30 mouse cellular contexts compared by ENCODE assay signal in genomic region chr11:55134871-55135270, GRCm38 (mm10). TPM values are rescaled to one million over a fixed set of nuclear protein-coding genes. Genes with fewer than 3 reads are reported as not detected.
A peak's percentile ranks its signal among the peaks of the same experiment; 100 is the strongest.
DNase-seq lines count a peak whose midpoint lies in the region; ATAC-seq and TF ChIP-seq lines count a peak whose summit lies in the region.
"Had no signal": no experiment of that assay in that cellular context is flagged by ENCODE, and none has a peak within 500 bp of the region (broad histone marks: within the 10 kb centered on the region; RNA-seq: fewer than 3 reads in every experiment).

No protein-coding gene starts in this region.

- H3K36me3 ChIP-seq in CH12.LX (replicated peaks in 1 of 2; ENCODE audit: control insufficient read depth in 1 of 2, insufficient read depth in 1 of 2, low read length in 1 of 2), result peaks cover 0 to 2% of the 10 kb centered on the region in 2 experiments
- H3K36me3 ChIP-seq in hindbrain, embryonic 13.5 days, result no peaks in the 10 kb centered on the region
- no peaks in the 10 kb centered on the region for H3K36me3 ChIP-seq in lung, postnatal 0 days (ENCODE audit: insufficient read depth, low read length)
- H3K36me3 ChIP-seq: embryonic facial prominence, embryonic 15.5 days; forebrain, embryonic 15.5 days; heart, embryonic 12.5 days; hindbrain, embryonic 10.5 days had no signal

- TF ChIP-seq CTCF in CH12.LX (conservative IDR thresholded peaks at IDR 0.05 in 1 of 2, IDR thresholded peaks at IDR 0.05 in 1 of 2; ENCODE audit: low read depth in 2 of 2, low read length in 2 of 2), result no peak
- TF ChIP-seq CTCF in lung, postnatal 0 days (IDR thresholded peaks at IDR 0.05), result no peak

- no peak overlapping the region for H3K9ac ChIP-seq in CH12.LX (ENCODE audit: insufficient read depth, low read depth)
- no peak overlapping the region for H3K9ac ChIP-seq in hindbrain, embryonic 13.5 days
- H3K9ac ChIP-seq in lung, postnatal 0 days (replicated peaks; ENCODE audit: low read depth), result no peak overlapping the region
- H3K9ac ChIP-seq: embryonic facial prominence, embryonic 15.5 days; forebrain, embryonic 15.5 days; heart, embryonic 12.5 days had no signal

- WGBS in hindbrain, embryonic 13.5 days, result 91% methylated on average over 5 of the region's 5 CpGs
- 87% methylated on average over 5 of the region's 5 CpGs for WGBS in lung, postnatal 0 days

- H3K9me3 ChIP-seq in CH12.LX (replicated peaks; ENCODE audit: low read length), result no peaks in the 10 kb centered on the region
- H3K9me3 ChIP-seq in hindbrain, embryonic 13.5 days, result no peaks in the 10 kb centered on the region
- H3K9me3 ChIP-seq in lung, postnatal 0 days (ENCODE audit: low read length), result no peaks in the 10 kb centered on the region
- H3K9me3 ChIP-seq: embryonic facial prominence, embryonic 15.5 days; forebrain, embryonic 15.5 days; heart, embryonic 12.5 days; hindbrain, embryonic 10.5 days had no signal

- no peak overlapping the region for H3K4me2 ChIP-seq in CH12.LX (ENCODE audit: insufficient read depth, low read depth, poor library complexity, severe bottlenecking)
- H3K4me2 ChIP-seq in hindbrain, embryonic 13.5 days, result no peak overlapping the region
- no peak overlapping the region for H3K4me2 ChIP-seq in lung, postnatal 0 days (replicated peaks; ENCODE audit: low read depth, low read length)
- H3K4me2 ChIP-seq: embryonic facial prominence, embryonic 15.5 days; forebrain, embryonic 15.5 days; heart, embryonic 12.5 days had no signal

- no peak overlapping the region for H3K4me3 ChIP-seq in CH12.LX (replicated peaks in 1 of 3; ENCODE audit: low read depth in 2 of 3, low read length in 2 of 3, poor library complexity in 1 of 3)
- no peak overlapping the region for H3K4me3 ChIP-seq in hindbrain, embryonic 13.5 days
- no peak overlapping the region for H3K4me3 ChIP-seq in lung, postnatal 0 days (ENCODE audit: low read depth, low read length)
- H3K4me3 ChIP-seq: embryonic facial prominence, embryonic 15.5 days; erythroblast, embryonic 14.5 days; forebrain, embryonic 15.5 days; heart, embryonic 12.5 days; hindbrain, embryonic 10.5 days had no signal

- no peak for TF ChIP-seq POLR2A in CH12.LX (IDR thresholded peaks at IDR 0.05; ENCODE audit: low read depth, low read length)

- in situ Hi-C loops in CH12.LX (cut with MboI; ENCODE audit: low pct_ligation_motif_present, low pct_unique_long_range_greater_than_20kb, low sequenced_read_pairs), result no loop called here

- peaks cover 24 to 71% of the 10 kb centered on the region in 2 experiments for H3K4me1 ChIP-seq in CH12.LX (ENCODE audit: control insufficient read depth in 1 of 2, insufficient read depth in 2 of 2)
- no peaks in the 10 kb centered on the region for H3K4me1 ChIP-seq in hindbrain, embryonic 13.5 days (replicated peaks)
- H3K4me1 ChIP-seq in lung, postnatal 0 days (ENCODE audit: insufficient read depth, low read depth, low read length), result no peaks in the 10 kb centered on the region
- H3K4me1 ChIP-seq: embryonic facial prominence, embryonic 15.5 days; forebrain, embryonic 15.5 days; heart, embryonic 12.5 days had no signal

- no peak overlapping the region for H3K27ac ChIP-seq in CH12.LX (ENCODE audit: insufficient read depth, low read depth)
- no peak overlapping the region for H3K27ac ChIP-seq in hindbrain, embryonic 13.5 days
- H3K27ac ChIP-seq in lung, postnatal 0 days (ENCODE audit: low read length), result no peak overlapping the region
- H3K27ac ChIP-seq: embryonic facial prominence, embryonic 15.5 days; forebrain, embryonic 15.5 days; hindbrain, embryonic 10.5 days had no signal

- DNase-seq in 3T3-L1 (ENCODE audit: low read depth, low spot score) (peak; percentile 73), CH12.LX (ENCODE audit: extremely low read depth) (no peak)
- peak; percentile 7 for DNase-seq in fibroblast of lung, adult 2 months (ENCODE audit: low read depth)
- no peak for DNase-seq in cerebellum, adult 9-11 months
- no peak for DNase-seq in cerebellum, adult 18-20 months
- no peak for DNase-seq in lung, postnatal 0 days (ENCODE audit: low spot score)
- DNase-seq: adrenal gland, adult 2 months; adrenal gland, postnatal 25 days; B cell, adult 2 months; cerebellum, adult 2 months; cerebellum, postnatal 14 days; embryo, embryonic 11 days; gastrocnemius, postnatal 10 days; kidney, adult 11 months had no signal

- dilution Hi-C loops in CH12.LX (cut with MboI; ENCODE audit: extremely low pct_ligation_motif_present, extremely low pct_unique_long_range_greater_than_20kb, low sequenced_read_pairs), result no loop called here

- no peak for ATAC-seq in hindbrain, embryonic 13.5 days (ENCODE audit: low FRiP score)
- ATAC-seq in lung, postnatal 0 days, result no peak
- ATAC-seq: forebrain, embryonic 15.5 days; hindbrain, embryonic 16.5 days had no signal

- no peaks in the 10 kb centered on the region for H3K27me3 ChIP-seq in CH12.LX (replicated peaks)
- H3K27me3 ChIP-seq in hindbrain, embryonic 13.5 days, result no peaks in the 10 kb centered on the region
- no peaks in the 10 kb centered on the region for H3K27me3 ChIP-seq in lung, postnatal 0 days (replicated peaks; ENCODE audit: insufficient read depth, low read length)
- H3K27me3 ChIP-seq: embryonic facial prominence, embryonic 15.5 days; forebrain, embryonic 15.5 days; heart, embryonic 12.5 days had no signal

- no peaks in the 10 kb centered on the region for H3K79me2 ChIP-seq in CH12.LX (replicated peaks; ENCODE audit: control insufficient read depth, extremely low read depth, insufficient read depth, poor library complexity, severe bottlenecking)

- no peak for TF ChIP-seq RAD21 in CH12.LX (IDR thresholded peaks at IDR 0.05; ENCODE audit: low read depth, low read length)

- TF ChIP-seq EP300 in CH12.LX (IDR thresholded peaks at IDR 0.05; ENCODE audit: low read length), result no peak
- no peak for TF ChIP-seq EP300 in lung, postnatal 0 days (IDR thresholded peaks at IDR 0.05)

TF ChIP-seq in CH12.LX, 34 proteins besides CTCF, POLR2A, EP300 and RAD21:
- TF ChIP-seq ELF1 (IDR thresholded peaks at IDR 0.05; ENCODE audit: low read depth, low read length) (0 out of 2 replicates have a peak, but pooled peaks have one; percentile 11), HCFC1 (IDR thresholded peaks at IDR 0.05; ENCODE audit: low read depth, low read length) (no peak)

RNA-seq across cellular contexts. Expression of gene Slc36a3, which starts 16.6 kb away (rescaled TPM):
- total RNA-seq in CH12.LX (2012; rRNA removed), result 0.34 and 0.72 TPM in 2 replicates
- 0.34 and 0.72 TPM in 2 replicates for total RNA-seq in CH12.LX (2014; rRNA removed)
- 1.2 and 1.5 TPM in 2 replicates for polyA plus RNA-seq in CH12.LX (2012; ENCODE audit: insufficient read length, low read depth)
- polyA plus RNA-seq in hindbrain, embryonic 13.5 days (2015; fragmentation: Nextera tagmentation; extraction: Ambion mirVana), result not detected in 2 replicates
- 0.07 TPM in 1 of 2 replicates, not detected in the other for polyA plus RNA-seq in lung, postnatal 0 days (2015; fragmentation: Nextera tagmentation; extraction: Ambion mirVana)
- total RNA-seq: adrenal gland, adult 2 months; adrenal gland, postnatal 25 days; common myeloid progenitor, adult 5-6 weeks; ES-E14; gastrocnemius, postnatal 10 days; gastrocnemius, postnatal 4 days; heart, adult 8-10 months; heart, postnatal 25 days had no signal
- polyA plus RNA-seq: cerebellum, adult 2 months; embryonic facial prominence, embryonic 11.5 days; embryonic facial prominence, embryonic 15.5 days; erythroblast, embryonic 14.5 days; forebrain, embryonic 11.5 days; forebrain, embryonic 15.5 days; heart, embryonic 12.5 days; heart, embryonic 16.5 days; hindbrain, embryonic 10.5 days; hindbrain, embryonic 16.5 days; intestine, embryonic 14.5 days had no signal

RNA-seq across cellular contexts. Expression of gene Gm2a, which starts 37.0 kb away (rescaled TPM):
- 24.1 and 26.5 TPM in 2 replicates for total RNA-seq in CH12.LX (2012; rRNA removed)
- 8.9 and 10.0 TPM in 2 replicates for total RNA-seq in CH12.LX (2014; rRNA removed)
- 24.1 and 25.6 TPM in 2 replicates for polyA plus RNA-seq in CH12.LX (2012; ENCODE audit: insufficient read length, low read depth)
- 19.2 and 20.3 TPM in 2 replicates for polyA plus RNA-seq in hindbrain, embryonic 13.5 days (2015; fragmentation: Nextera tagmentation; extraction: Ambion mirVana)
- 23.6 and 26.6 TPM in 2 replicates for polyA plus RNA-seq in lung, postnatal 0 days (2015; fragmentation: Nextera tagmentation; extraction: Ambion mirVana)

RNA-seq across cellular contexts. Expression of gene Slc36a2, which starts 50.0 kb away (rescaled TPM):
- total RNA-seq in CH12.LX (2012; rRNA removed), result 0.04 and 0.08 TPM in 2 replicates
- not detected in 2 replicates for total RNA-seq in CH12.LX (2014; rRNA removed)
- 0.17 and 0.18 TPM in 2 replicates for polyA plus RNA-seq in CH12.LX (2012; ENCODE audit: insufficient read length, low read depth)
- polyA plus RNA-seq in hindbrain, embryonic 13.5 days (2015; fragmentation: Nextera tagmentation; extraction: Ambion mirVana), result 1.1 and 1.5 TPM in 2 replicates
- polyA plus RNA-seq in lung, postnatal 0 days (2015; fragmentation: Nextera tagmentation; extraction: Ambion mirVana), result 25.4 and 32.4 TPM in 2 replicates
- polyA plus RNA-seq: forebrain, embryonic 11.5 days; forebrain, embryonic 15.5 days had no signal

RNA-seq across cellular contexts. Expression of gene Ccdc69, which starts 56.9 kb away (rescaled TPM):
- total RNA-seq in CH12.LX (2012; rRNA removed) (4.3 and 4.4 TPM in 2 replicates), CH12.LX (2014; rRNA removed) (0.27 TPM in 1 of 2 replicates, not detected in the other)
- polyA plus RNA-seq in CH12.LX (2012; ENCODE audit: insufficient read length, low read depth), result 0.23 and 0.61 TPM in 2 replicates
- polyA plus RNA-seq in hindbrain, embryonic 13.5 days (2015; fragmentation: Nextera tagmentation; extraction: Ambion mirVana), result 0.22 and 0.31 TPM in 2 replicates
- 1.4 and 1.8 TPM in 2 replicates for polyA plus RNA-seq in lung, postnatal 0 days (2015; fragmentation: Nextera tagmentation; extraction: Ambion mirVana)
- polyA plus RNA-seq: erythroblast, embryonic 14.5 days had no signal

Comparison
In these comparisons a context has a peak if more than half of its experiments do, and no peak if none do; other contexts are left out.
1. DNase-seq: peak in 3T3-L1 (single experiment) and fibroblast of lung, adult 2 months (single experiment); none in CH12.LX (single experiment), cerebellum, adult 9-11 months (single experiment), cerebellum, adult 18-20 months (0 of 2) and lung, postnatal 0 days (single experiment).
2. RNA of gene Slc36a2, which starts 50.0 kb away (polyA plus RNA-seq): 25.4 to 32.4 TPM in lung, postnatal 0 days; 1.1 to 1.5 TPM in hindbrain, embryonic 13.5 days and 0.17 to 0.18 TPM in CH12.LX; every median in the first group is over 10 times any median in the second.